Mouse (Mus musculus) thymus, postnatal 4 days (tissue): ENCODE measurements around the gene Nxph3.
A peak's percentile ranks its signal among the peaks of the same experiment; 100 is the strongest.
"Not testable (repeated sequence)": the region's sequence is repeated elsewhere in the genome, so short reads cannot be mapped to it uniquely, and the experiment has no call there.

Source experiments
- DNase-seq: peaks from one replicate; pipeline ENCODE4 v3.0.0; 2021

Nxph3 gene

GRCm38 (mm10) chr11:95517162-95517561, 2.8 kb upstream of the Nxph3 start:
- no peak for DNase-seq

- DNase-seq = no peak
Measured at GRCm38 (mm10) chr11:95516491-95516911, 2.1 kb upstream of the Nxph3 start.

GRCm38 (mm10) chr11:95515376-95516323, 1.3 kb upstream of the Nxph3 start:
- no peak for DNase-seq

GRCm38 (mm10) chr11:95513461-95514297, 691 bp downstream of the Nxph3 start:
- DNase-seq = peak; percentile 21

- DNase-seq = no peak
Measured at GRCm38 (mm10) chr11:95512383-95512782, 2.0 kb downstream of the Nxph3 start.

GRCm38 (mm10) chr11:95511919-95512318, 2.5 kb downstream of the Nxph3 start:
- DNase-seq = no peak

GRCm38 (mm10) chr11:95510631-95511030, 3.7 kb downstream of the Nxph3 start:
- DNase-seq = no peak

GRCm38 (mm10) chr11:95509126-95509717, 5.1 kb downstream of the Nxph3 start:
- peak; percentile 56 for DNase-seq

GRCm38 (mm10) chr11:95508211-95508926, 6.0 kb downstream of the Nxph3 start:
- DNase-seq = no peak

GRCm38 (mm10) chr11:95507785-95508184, 6.6 kb downstream of the Nxph3 start:
- no peak for DNase-seq

GRCm38 (mm10) chr11:95507041-95507716, 7.2 kb downstream of the Nxph3 start:
- DNase-seq = no peak

GRCm38 (mm10) chr11:95504271-95504731, 10.1 kb downstream of the Nxph3 start:
- DNase-seq = no peak

GRCm38 (mm10) chr11:95503581-95504180, 10.7 kb downstream of the Nxph3 start:
- no peak for DNase-seq

GRCm38 (mm10) chr11:95501826-95502225, 12.5 kb downstream of the Nxph3 start:
- DNase-seq = not testable (repeated sequence)

GRCm38 (mm10) chr11:95500836-95501235, 13.5 kb downstream of the Nxph3 start:
- no peak for DNase-seq

GRCm38 (mm10) chr11:95500412-95500811, 14.0 kb downstream of the Nxph3 start:
- no peak for DNase-seq

GRCm38 (mm10) chr11:95497921-95498320, 16.4 kb downstream of the Nxph3 start:
- DNase-seq = no peak

- DNase-seq = no peak
Measured at GRCm38 (mm10) chr11:95495883-95496282, 18.5 kb downstream of the Nxph3 start.

GRCm38 (mm10) chr11:95494374-95494773, 20.0 kb downstream of the Nxph3 start:
- DNase-seq = no peak

GRCm38 (mm10) chr11:95493950-95494349, 20.4 kb downstream of the Nxph3 start:
- no peak for DNase-seq

- no peak for DNase-seq
Measured at GRCm38 (mm10) chr11:95493010-95493409, 21.4 kb downstream of the Nxph3 start.
